Mouse (Mus musculus) kidney, postnatal 14 days (tissue): ENCODE results near the gene Lmbr1l.

ENCODE experiments used
- DNase-seq: peaks from one replicate; pipeline ENCODE4 v3.0.0; 2022; ENCODE audit warnings: mixed read lengths

Lmbr1l gene

DNA sequence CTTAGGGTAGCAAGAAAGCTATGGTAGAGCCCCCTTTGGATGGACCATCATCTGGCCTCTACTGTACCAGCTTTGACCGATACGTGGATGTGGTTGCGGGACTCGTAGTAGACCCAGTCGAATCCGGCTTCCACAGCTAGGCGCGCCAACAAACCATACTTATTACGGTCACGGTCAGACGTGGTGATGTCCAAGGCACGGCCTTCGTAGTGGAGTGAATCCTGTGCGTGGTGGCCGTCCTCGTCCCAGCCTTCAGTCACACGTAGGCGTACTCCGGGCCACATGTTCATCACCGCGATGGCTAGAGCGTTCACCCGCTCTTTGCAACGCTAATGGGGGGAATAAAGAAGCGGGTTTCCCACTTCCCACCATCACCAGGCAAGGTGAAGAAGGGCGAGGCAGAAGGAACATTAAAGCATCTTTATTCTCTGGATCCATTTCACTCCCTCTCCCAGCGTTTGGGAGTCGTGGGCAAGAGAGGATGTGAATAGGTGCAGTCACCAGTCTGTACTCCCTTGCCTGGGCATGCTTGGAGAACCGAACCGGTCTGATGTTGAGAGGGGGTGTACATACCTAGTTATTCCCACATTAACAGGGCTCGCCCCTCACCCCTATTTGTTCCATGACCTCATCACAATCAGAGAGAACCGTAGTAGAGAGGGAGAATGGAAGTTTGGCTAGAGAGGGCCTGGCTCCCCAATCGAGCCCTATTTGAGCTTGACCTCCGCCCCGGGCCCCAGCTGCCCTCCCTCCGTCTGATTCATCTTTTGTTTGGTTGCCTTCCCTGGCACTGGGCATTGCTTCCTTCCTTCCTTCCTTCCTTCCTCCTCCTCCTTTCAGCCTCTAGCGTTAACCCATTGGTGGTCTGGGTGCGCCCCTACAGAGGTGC, 23.0 kb downstream of the Lmbr1l start:
- no peak for DNase-seq

- peak; percentile 55 for DNase-seq
Observed at GRCm38 (mm10) chr15:98893940-98894745, 23.9 kb downstream of the Lmbr1l start, which contains the start of gene Rhebl1. Rhebl1 (minus strand) TSS chr15:98894540.

- no peak for DNase-seq
Observed at GRCm38 (mm10) chr15:98893036-98893435, 25.0 kb downstream of the Lmbr1l start.

- DNase-seq: peak; percentile 85
Observed at GRCm38 (mm10) chr15:98891907-98892606, 26.0 kb downstream of the Lmbr1l start.

- DNase-seq: no peak
Observed at GRCm38 (mm10) chr15:98891198-98891742, 26.8 kb downstream of the Lmbr1l start.

DNA sequence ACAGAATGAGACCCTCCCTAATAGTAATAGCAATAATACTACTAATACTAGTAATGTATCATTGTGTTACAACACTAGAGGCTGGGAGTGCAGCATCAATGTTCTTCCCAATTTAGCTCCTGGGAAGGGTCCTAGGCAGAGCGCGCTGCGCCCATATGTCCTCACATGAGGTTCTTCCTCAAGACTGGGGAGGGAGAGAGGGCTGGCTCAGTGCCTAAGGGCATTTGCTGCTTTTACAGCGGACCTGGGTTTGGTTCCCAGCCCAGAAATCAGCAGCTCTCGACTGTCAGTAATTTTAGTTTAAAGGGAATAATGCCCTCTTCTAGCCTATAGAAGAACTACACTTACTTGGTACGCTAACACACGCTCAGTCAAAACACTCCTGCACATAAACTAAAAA, 30.5 kb downstream of the Lmbr1l start:
- DNase-seq: no peak

GRCm38 (mm10) chr15:98886667-98887387, 31.2 kb downstream of the Lmbr1l start:
- DNase-seq: no peak

- no peak for DNase-seq
Observed at GRCm38 (mm10) chr15:98884106-98884505, 33.9 kb downstream of the Lmbr1l start.

DNA sequence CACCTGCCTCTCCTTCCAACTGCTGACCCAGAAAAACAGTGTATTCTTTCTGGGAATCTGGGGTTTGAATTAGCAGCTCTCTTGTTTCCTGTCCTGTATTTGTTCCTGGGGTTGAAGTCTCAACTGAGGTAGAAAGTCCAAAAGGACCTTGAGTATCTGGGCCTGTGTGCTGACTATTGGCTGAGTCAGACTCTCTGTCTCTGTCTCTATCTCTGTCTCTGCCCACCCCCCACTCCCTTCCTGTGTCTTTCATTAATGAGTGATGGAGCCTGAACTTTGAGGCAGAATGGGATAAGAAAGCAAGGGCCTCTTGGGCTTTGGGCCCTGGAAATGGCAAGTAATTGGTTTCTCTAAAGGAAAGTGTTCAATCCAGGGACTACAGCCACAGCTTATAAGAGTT, 34.4 kb downstream of the Lmbr1l start:
- DNase-seq: peak; percentile 71

GRCm38 (mm10) chr15:98881656-98882008, 36.4 kb downstream of the Lmbr1l start:
- DNase-seq: no peak

- peak; percentile 95 for DNase-seq
Observed at GRCm38 (mm10) chr15:98880978-98881655, 36.9 kb downstream of the Lmbr1l start.

DNA sequence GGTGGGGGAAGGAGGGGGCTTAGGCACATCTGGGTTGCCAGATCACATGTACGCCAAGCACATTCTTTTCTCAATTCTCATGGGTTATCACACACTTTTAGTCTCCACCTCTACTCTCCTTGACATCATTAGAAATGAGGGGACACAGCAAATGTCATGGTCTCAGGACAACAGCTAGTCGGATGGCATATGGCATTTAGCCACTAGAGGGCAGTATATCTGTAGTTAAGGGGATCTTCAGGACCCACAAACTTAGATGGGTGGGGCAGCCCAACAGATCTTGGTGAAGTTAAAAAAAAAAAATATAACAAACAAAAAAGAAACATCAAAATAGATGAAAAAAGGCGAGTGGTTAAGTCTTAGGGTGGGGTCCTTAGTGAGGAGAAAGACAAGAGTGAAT, 40.7 kb downstream of the Lmbr1l start:
- peak; percentile 82 for DNase-seq

GRCm38 (mm10) chr15:98871916-98872888, 45.8 kb downstream of the Lmbr1l start:
- DNase-seq: peak; percentile 95

GRCm38 (mm10) chr15:98871070-98871915, 46.7 kb downstream of the Lmbr1l start, which contains the start of gene Kmt2d:
Kmt2d (minus strand) TSS chr15:98871204.
- no peak for DNase-seq

- DNase-seq: peak; percentile 55
Observed at GRCm38 (mm10) chr15:98870179-98871069, 47.6 kb downstream of the Lmbr1l start.

GRCm38 (mm10) chr15:98869342-98870178, 48.5 kb downstream of the Lmbr1l start:
- no peak for DNase-seq
